Mouse (Mus musculus): ENCODE data around the gene Fam131c. TPM values are rescaled to one million over a fixed set of nuclear protein-coding genes. Genes with fewer than 3 reads are reported as not detected.
A peak's percentile ranks its signal among the peaks of the same experiment; 100 is the strongest.

Fam131c gene
- total RNA-seq, 2 experiments from 2014 or later = 3.4 to 4.7 TPM

DNA sequence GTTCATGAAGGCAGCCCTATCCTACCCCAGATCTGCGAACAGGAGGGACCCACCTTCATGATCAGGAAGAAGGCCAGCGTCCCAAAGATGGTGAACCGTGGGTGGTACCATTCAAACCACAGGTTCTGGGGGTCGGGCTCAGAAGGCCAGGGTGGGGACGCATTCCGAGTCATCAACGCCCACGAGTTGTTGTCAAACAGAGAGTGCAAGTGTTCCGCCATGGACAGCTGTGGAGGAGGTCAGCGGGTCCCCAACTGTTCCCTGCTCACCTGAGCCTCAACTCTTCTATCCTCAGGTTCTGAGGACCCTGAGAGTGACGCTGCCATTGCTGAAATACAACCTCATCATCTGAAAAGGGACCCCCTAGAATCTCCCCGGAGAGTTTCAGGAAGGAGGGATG is 23.3 kb downstream of the Fam131c start:
- DNase-seq (ENCODE audit: extremely low spot score in 1 of 2, low spot score in 2 of 2) = no peak
- intact Hi-C loops (cut with DNase I) = no loop called here
- Histone ChIP-seq H3K27ac (no peak overlapping the region), H3K4me3 (no peak overlapping the region)
- TF ChIP-seq CTCF (IDR thresholded peaks at IDR 0.05) = no peak

DNA sequence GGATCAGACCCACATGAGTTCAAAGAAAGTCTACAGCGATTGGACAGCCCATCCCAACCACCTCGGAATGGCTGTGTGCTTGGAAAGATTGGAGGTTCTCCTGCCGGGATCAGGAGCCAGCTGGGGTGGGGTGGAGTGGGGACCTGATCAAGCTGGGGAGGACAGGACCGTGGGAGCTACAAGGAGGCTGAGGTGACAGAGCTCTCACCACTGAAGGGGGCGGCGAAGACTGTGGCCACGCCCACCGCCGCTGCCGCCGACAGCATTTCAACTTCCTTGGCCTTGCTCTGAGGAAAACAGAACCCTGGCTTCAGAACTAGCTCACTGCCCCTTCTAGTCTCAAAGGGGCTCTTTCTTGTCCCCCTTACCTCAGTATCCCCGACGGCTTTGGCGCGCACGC is 26.7 kb downstream of the Fam131c start:
- intact Hi-C loops (cut with DNase I) = no loop called here
- no peak for DNase-seq (ENCODE audit: extremely low spot score in 1 of 2, low spot score in 2 of 2)
- Histone ChIP-seq H3K27ac (no peak overlapping the region), H3K4me3 (no peak overlapping the region)
- no peak for TF ChIP-seq CTCF (IDR thresholded peaks at IDR 0.05)

DNA sequence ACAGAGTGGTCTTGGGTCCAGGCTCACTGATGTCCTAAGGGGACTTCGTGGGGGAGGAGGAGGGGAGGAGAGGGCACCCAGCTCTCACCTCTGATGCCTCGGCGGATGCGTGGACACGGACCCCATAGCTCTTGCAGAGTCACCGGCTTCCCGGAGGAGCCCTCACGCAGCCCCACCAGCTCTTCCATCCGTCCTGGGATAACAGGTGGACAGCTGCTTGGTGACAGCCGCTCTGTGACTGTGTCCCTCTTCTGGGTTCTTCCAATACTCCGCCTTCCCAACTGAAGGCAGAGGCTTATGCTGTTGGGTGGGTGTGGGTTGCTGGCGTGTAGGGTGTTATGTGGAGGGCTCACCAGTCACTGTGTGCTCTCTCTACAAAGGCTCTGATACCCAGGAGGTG is 29.8 kb downstream of the Fam131c start:
- intact Hi-C loops (cut with DNase I) = no loop called here
- no peak for DNase-seq (ENCODE audit: extremely low spot score in 1 of 2, low spot score in 2 of 2)
- H3K27ac ChIP-seq = no peak overlapping the region
- H3K4me3 ChIP-seq = no peak overlapping the region
- no peak for TF ChIP-seq CTCF (IDR thresholded peaks at IDR 0.05)

DNA sequence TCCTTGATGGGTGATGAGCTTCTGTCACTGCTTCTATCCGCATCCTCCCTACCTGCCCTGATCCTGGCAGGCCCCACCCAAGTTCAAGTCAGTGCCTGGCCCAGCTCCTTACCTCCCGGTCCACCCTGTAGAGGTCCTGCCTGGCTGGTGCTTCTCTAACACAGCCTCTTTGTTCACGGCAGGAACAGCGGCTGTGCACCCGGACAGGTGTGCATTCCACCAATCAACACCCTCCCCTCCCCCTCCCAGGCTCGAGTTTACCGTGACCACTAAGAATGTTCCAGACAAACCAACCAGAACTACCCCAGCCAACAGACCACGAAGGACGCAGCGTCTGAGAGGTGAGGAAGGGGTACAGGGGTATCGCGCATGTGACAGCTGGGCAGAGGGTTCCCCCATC is 30.5 kb downstream of the Fam131c start, which contains the start of gene Clcnka:
Gene Clcnka (minus strand): TSS at position 180 of the 400 bp plus-strand sequence.
- no peak for DNase-seq (ENCODE audit: extremely low spot score in 1 of 2, low spot score in 2 of 2)
- TF ChIP-seq CTCF (IDR thresholded peaks at IDR 0.05) = no peak
- Histone ChIP-seq H3K4me3 (no peak within 1 kb of the TSS), H3K27ac (no peak within 1 kb of the TSS)
- intact Hi-C loops (cut with DNase I) = no loop called here

DNA sequence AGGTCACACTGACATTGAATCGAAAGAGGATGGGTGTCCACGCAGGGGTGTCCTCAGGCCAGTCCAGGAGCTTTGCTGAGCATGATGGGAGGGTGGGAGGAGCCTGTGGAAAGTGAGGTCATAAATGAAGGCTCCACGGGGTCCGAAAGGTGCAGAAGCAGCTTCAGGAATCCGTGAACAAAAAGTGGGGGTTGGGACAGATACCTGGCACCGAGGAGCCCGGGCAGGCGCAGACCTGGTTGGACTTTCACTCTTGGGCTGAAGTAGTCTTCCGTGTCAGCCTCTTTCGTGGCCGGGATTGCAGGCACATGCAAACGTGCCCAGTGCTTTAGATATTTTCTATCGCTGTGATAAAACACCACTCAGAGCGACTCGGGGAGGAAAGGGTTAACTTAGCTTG is 32.2 kb downstream of the Fam131c start:
- TF ChIP-seq CTCF (IDR thresholded peaks at IDR 0.05) = no peak
- Histone ChIP-seq H3K27ac (no peak overlapping the region), H3K4me3 (no peak overlapping the region)
- intact Hi-C loops (cut with DNase I) = no loop called here
- no peak for DNase-seq (ENCODE audit: extremely low spot score in 1 of 2, low spot score in 2 of 2)

DNA sequence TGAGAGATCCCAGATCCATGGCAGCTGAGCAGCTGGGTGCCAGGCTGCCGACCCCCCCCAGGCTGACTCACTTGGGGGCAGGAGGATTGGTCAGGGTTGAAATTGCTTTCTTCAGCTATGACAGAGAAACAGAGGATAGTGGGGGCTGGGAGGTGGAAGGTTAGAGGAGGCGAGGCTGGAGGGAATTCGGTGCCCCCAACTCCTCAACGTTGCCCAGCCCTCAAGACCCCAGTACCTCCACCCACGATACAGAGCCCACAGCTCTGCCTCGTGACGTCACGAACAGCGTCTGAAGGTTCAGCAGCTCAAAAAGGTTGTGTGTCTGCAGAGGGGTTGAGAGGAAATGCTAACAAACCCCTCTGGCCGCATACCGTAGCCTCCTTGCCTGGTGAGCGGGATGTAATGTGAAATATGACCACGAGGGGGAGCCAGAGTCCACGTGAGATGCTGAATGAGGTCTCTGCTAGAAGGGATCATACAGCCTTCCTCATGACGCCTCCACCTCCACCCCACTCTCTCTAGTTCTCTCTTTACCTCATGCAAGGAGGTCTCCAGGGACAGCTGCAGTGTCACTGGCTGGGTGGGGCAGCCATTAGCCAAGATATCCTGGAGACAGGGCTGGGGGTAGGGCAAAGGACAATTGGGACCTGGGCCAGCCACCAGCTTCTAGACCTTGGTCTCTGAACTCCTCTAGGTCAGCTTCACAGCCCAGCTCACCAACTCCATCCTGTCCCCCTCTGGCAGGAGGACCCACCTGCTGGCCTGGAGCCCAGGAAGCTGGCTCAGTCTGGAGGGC is 36.7 kb downstream of the Fam131c start:
- H3K4me3 ChIP-seq = peak overlapping the region; percentile 35
- TF ChIP-seq CTCF (IDR thresholded peaks at IDR 0.05) = peak; percentile 98
- intact Hi-C loops (cut with DNase I) = loop anchor here (1.0 kb wide), 3 partner anchors 23 to 171 kb away; no protein-coding TSS in a partner anchor
- H3K27ac ChIP-seq = no peak overlapping the region
- DNase-seq (ENCODE audit: extremely low spot score in 1 of 2, low spot score in 2 of 2) = peak; percentile 86 to 92

DNA sequence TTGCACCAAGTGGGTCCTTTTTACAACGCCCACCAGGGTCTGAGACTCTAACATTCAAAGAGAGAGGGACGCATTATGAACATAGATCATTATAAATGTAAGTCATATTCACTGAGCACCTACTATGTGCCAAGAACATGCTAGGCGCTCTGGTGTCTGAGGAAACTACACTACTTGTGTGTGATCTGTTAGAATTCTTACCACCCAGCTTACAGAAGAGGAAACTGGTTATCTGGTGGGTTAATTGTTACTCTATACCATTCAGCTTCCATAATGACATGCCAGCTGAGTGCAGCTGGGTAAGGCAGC is 37.2 kb downstream of the Fam131c start:
- intact Hi-C loops (cut with DNase I) = loop anchor here (1.0 kb wide), 1 partner anchor 22 kb away; no protein-coding TSS in a partner anchor
- DNase-seq (ENCODE audit: extremely low spot score in 1 of 2, low spot score in 2 of 2) = no peak
- no peak for TF ChIP-seq CTCF (IDR thresholded peaks at IDR 0.05)
- no peak overlapping the region for H3K27ac ChIP-seq
- no peak overlapping the region for H3K4me3 ChIP-seq

DNA sequence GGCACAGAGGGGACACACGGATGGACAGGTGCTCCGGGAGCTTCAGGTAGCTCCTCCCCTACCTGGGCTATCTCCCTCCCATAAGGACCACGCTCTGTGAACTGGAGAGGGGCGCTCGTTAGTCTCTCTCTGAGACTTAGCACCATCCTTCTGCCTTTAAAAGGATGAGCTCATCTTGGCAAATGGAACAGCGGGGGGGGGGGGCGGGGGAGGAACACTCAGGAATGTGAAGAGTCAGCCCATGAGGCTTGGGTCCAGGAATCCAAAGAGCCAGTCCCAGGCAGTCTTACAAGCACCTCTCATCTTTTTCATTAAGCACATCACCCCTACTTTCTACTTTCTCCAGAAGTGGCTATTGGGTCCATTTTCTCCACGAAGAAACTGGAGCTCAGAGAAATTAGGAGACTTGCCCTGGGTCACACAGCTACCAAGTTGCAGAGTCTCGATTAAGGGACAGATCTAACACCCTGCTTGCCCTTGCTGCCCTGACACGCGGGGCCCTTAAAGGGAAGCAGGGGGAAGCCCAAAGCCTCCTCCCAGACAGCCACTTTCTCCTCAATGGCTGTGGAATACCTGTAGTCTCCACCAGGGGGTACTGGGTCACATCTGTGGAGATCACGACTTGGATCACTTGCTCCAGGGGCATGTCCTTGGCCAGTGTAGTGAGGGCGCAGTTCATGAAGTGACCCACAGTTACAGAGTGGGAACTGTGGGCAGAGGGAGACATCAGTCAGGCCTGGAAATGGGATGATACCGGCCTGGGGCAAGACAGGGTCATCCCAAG is 38.7 kb downstream of the Fam131c start:
- intact Hi-C loops (cut with DNase I) = loop anchor here (2.0 kb wide), 1 partner anchor 154 kb away; no protein-coding TSS in a partner anchor
- peak; percentile 68 for TF ChIP-seq CTCF (IDR thresholded peaks at IDR 0.05)
- no peak overlapping the region for H3K4me3 ChIP-seq
- no peak overlapping the region for H3K27ac ChIP-seq
- DNase-seq (ENCODE audit: extremely low spot score in 1 of 2, low spot score in 2 of 2) = no peak

DNA sequence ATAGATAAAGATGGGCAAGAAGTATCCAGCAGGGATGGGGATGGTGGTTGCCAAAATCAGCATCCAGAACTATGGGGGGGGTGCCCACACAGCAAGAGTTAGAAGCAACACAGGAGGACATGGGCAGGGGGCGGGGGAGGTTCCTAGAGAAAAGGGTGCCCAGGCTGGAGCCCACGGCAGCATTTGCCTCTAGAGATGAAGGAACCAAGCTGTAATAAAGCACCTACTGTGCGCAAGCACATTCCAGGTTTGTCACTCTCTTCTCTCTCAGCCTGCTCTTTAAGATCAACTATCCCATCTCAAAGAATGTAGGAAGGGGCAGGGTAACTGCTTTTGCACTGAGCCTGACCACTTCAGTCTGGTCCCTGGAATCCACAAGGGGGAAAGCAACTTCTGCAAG is 40.6 kb downstream of the Fam131c start:
- Histone ChIP-seq H3K4me3 (no peak overlapping the region), H3K27ac (no peak overlapping the region)
- DNase-seq (ENCODE audit: extremely low spot score in 1 of 2, low spot score in 2 of 2) = no peak
- TF ChIP-seq CTCF (IDR thresholded peaks at IDR 0.05) = no peak
- intact Hi-C loops (cut with DNase I) = no loop called here

DNA sequence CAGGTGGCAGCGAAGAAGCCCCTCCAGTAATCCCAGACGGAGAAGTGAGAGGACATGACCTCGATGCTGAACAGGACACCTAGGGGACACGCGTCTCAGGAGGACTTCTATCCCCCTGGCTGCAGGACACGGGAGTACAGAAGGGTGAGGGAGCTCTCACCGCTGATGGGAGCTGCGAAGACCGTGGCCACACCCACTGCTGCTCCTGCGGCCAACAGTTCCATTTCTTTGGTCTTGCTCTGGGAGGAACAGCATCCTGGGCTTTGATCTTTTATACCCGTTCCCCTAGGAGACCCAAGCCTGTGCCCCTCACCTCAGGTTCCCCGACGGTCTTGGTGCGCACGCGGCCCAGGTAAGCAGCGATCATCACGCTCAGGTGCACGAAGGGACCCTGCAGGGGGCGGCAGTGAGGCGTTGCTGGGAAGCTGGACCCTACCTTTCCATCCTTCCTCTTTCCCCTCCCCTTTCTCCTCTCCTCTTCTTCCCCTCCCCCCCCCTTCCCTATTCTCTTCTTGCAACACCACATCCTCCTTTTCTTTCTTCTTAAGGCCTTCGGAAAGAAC is 43.5 kb downstream of the Fam131c start:
- H3K4me3 ChIP-seq = no peak overlapping the region
- intact Hi-C loops (cut with DNase I) = no loop called here
- no peak overlapping the region for H3K27ac ChIP-seq
- DNase-seq (ENCODE audit: extremely low spot score in 1 of 2, low spot score in 2 of 2) = no peak
- peak; percentile 22 for TF ChIP-seq CTCF (IDR thresholded peaks at IDR 0.05)

DNA sequence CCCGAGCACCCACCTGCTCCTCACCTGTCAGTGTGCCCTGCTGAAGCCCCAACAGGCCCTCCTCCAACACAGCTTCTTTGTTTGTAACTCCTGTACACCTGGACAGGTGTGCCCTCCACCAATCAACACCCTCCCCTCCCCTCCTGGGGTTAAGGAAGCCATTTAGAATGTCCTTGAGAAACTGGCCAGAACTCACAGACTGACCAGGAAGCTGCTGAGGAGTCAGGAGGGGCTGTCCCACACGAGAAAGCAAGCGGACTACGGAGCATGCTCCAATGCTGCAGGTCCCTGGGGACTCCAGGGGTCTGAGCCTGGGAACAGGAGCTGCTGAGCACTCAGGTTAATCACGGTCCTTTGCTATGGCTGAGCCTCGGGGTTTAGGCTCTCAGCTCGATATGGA is 47.9 kb downstream of the Fam131c start, which contains the start of gene Clcnkb:
Gene Clcnkb (minus strand): TSS at position 91 of the 400 bp plus-strand sequence.
- H3K4me3 ChIP-seq = no peak within 1 kb of the TSS
- no peak for DNase-seq (ENCODE audit: extremely low spot score in 1 of 2, low spot score in 2 of 2)
- intact Hi-C loops (cut with DNase I) = no loop called here
- TF ChIP-seq CTCF (IDR thresholded peaks at IDR 0.05) = no peak
- no peak within 1 kb of the TSS for H3K27ac ChIP-seq

Data from left cerebral cortex, adult 2 months (tissue).